Mouse (Mus musculus) liver, embryonic 12.5 days (tissue): ENCODE measurements around the gene Surf1. TPM values are rescaled to one million over a fixed set of nuclear protein-coding genes. Genes with fewer than 3 reads are reported as not detected.

Experiments used
- ATAC-seq: fragments of 200-750 bp; cut with Nextera tagmentation; 2 replicates; pipeline ENCODE4 v1.8.0; 2017; ENCODE audit warnings: moderate number of reproducible peaks, mild to moderate bottlenecking, moderate library complexity
- H3K27ac ChIP-seq: fragments of 300-500 bp; sonication (generic); 2 replicates; pipeline ENCODE4 v1.5.1; 2016; ENCODE audit warnings: mild to moderate bottlenecking
- H3K27me3 ChIP-seq: fragments of 300-500 bp; sonication (generic); replicated peaks from 2 replicates; pipeline ENCODE4 v1.6.1; 2016; ENCODE audit warnings: mild to moderate bottlenecking, moderate library complexity
- H3K36me3 ChIP-seq: fragments of 300-500 bp; sonication (generic); 2 replicates; pipeline ENCODE4 v1.6.1; 2016; ENCODE audit warnings: mild to moderate bottlenecking, moderate library complexity
- H3K4me1 ChIP-seq: fragments of 300-500 bp; sonication (generic); 2 replicates; pipeline ENCODE4 v1.6.1; 2016
- H3K4me2 ChIP-seq: fragments of 300-500 bp; sonication (generic); 2 replicates; pipeline ENCODE4 v1.6.1; 2016; ENCODE audit warnings: mild to moderate bottlenecking, moderate library complexity
- H3K4me3 ChIP-seq: fragments of 300-500 bp; sonication (generic); 2 replicates; pipeline ENCODE4 v1.5.1; 2016; ENCODE audit warnings: mild to moderate bottlenecking, moderate library complexity
- H3K9ac ChIP-seq: fragments of 300-500 bp; sonication (generic); 2 replicates; pipeline ENCODE4 v1.6.1; 2016; ENCODE audit warnings: mild to moderate bottlenecking, moderate library complexity
- H3K9me3 ChIP-seq: fragments of 300-500 bp; sonication (generic); replicated peaks from 2 replicates; pipeline ENCODE4 v1.6.1; 2016; ENCODE audit warnings: mild to moderate bottlenecking, moderate library complexity
- WGBS: fragments of 180-500 bp; shearing (Covaris S2); methylation state at CpG from one replicate; pipeline ENCODE4 v1.1.7; 2016; ENCODE audit not compliant: insufficient replicate concordance; 5-methylcytosine and 5-hydroxymethylcytosine counted together
- polyA plus RNA-seq: library from polyadenylated mRNA; unstranded; fragments of >200 nt; fragmentation: Nextera tagmentation; extraction: Ambion mirVana; gene quantifications from 2 replicates; pipeline ENCODE4 v1.2.1, GENCODE M21; 2016

The Surf1 gene
- polyA plus RNA-seq, 1 experiment from 2014 or later: 42.5 TPM

DNA sequence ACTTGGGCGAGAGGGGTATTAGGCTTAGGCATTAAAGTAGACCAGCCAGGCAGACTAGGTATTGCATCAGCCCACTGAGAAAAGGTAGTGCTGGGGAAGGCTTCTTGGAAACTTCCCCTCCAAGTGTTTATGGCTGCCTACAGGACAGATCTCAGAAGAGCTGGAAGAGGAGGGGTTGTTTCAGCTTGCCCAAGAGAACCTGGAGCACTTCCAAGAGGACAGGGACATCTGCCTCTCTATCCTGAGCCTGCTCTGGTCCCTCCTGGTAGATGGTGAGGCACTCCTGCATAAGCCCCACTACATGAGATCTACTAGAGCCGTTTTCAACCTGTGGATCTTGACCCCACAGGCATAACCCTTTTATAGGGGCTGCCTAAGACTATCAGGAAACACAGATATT is 34.1 kb upstream of the Surf1 start:
- H3K9ac ChIP-seq: no peak overlapping the region
- no peak overlapping the region for H3K4me2 ChIP-seq
- no peak overlapping the region for H3K27ac ChIP-seq
- no peaks in the 10 kb centered on the region for H3K4me1 ChIP-seq
- H3K4me3 ChIP-seq: no peak overlapping the region
- 0 out of 2 replicates have a peak, but pooled peaks cover 2% of the 10 kb centered on the region for H3K27me3 ChIP-seq
- no peaks in the 10 kb centered on the region for H3K9me3 ChIP-seq
- WGBS: 75% methylated on average over 2 of the region's 2 CpGs
- ATAC-seq: no peak
- H3K36me3 ChIP-seq: peaks cover 76% of the 10 kb centered on the region

DNA sequence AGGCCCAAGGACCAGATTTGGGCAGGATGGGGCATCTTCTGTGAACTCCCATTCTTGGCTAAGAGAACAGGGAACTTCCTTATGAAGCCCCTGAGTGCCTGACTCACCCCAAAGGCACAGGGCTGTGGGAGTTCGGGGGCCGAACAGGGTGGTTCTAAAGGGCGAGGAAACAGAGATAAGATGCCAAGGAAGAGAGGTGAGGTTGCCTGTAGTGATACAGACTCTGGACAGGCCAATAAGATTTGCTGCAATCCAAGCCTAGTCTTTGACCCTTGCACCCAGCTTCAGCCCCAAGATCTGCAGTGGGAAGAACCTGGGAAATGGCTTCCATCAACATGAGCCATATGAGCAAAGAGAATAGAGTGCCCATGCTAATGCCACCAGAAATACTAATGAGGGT is 26.9 kb upstream of the Surf1 start:
- no peak overlapping the region for H3K4me2 ChIP-seq
- no peak for ATAC-seq
- H3K36me3 ChIP-seq: peaks cover 5% of the 10 kb centered on the region
- H3K27me3 ChIP-seq: 0 out of 2 replicates have a peak, but pooled peaks cover 3% of the 10 kb centered on the region
- H3K4me3 ChIP-seq: no peak overlapping the region
- WGBS: 56% methylated on average over 3 of the region's 3 CpGs
- H3K9me3 ChIP-seq: no peaks in the 10 kb centered on the region
- H3K27ac ChIP-seq: no peak overlapping the region
- H3K9ac ChIP-seq: no peak overlapping the region
- H3K4me1 ChIP-seq: peaks cover 6% of the 10 kb centered on the region; the same call in 1 of the 2 replicates

DNA sequence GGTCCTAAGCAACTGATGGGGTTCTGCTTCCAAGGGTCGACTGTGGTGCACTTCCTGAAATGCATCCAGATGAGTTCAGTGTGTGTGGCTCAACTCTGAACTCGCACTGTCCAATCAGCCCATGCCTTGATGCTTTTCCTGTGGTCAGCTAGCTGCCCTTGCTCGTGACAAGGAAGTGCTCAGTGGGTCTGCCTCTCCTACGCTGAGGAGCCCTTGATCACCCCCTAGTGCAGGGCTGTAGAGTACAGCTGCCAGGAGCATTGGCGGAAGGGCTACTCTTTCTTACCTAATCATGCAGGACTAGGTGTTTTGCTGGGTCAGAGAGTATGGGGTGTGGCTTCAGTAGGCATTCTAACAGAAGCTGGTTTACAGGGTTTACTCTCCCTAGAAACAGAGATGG is 25.2 kb upstream of the Surf1 start:
- no peak overlapping the region for H3K9ac ChIP-seq
- 18% methylated on average over 5 of the region's 5 CpGs for WGBS
- no peak overlapping the region for H3K27ac ChIP-seq
- no peaks in the 10 kb centered on the region for H3K9me3 ChIP-seq
- no peak overlapping the region for H3K4me3 ChIP-seq
- ATAC-seq: peak; percentile 46; the same call in 1 of the 2 replicates
- H3K4me1 ChIP-seq: peaks cover 10% of the 10 kb centered on the region
- H3K4me2 ChIP-seq: no peak overlapping the region
- 0 out of 2 replicates have a peak, but pooled peaks cover 3% of the 10 kb centered on the region for H3K27me3 ChIP-seq
- H3K36me3 ChIP-seq: no peaks in the 10 kb centered on the region

DNA sequence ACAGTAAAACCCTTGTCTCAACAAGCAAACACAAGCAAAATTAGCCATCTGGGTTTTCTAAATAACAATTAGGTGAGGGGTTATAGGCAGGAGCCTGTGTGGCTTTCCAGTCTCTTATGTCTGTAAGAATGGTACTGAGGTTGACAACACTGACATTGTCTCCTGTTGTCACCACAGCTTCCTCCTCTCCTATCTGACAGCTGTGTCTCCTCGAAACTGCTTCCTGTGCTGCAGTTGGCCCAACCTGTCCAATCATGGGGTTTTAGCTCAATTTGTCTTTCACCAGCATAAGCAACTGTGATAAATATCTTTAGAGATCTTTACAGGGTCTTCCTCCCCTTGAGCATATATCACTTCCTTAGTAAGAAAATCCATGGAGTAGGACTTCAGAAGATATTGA is 20.1 kb upstream of the Surf1 start:
- H3K36me3 ChIP-seq: peaks cover 5% of the 10 kb centered on the region

DNA sequence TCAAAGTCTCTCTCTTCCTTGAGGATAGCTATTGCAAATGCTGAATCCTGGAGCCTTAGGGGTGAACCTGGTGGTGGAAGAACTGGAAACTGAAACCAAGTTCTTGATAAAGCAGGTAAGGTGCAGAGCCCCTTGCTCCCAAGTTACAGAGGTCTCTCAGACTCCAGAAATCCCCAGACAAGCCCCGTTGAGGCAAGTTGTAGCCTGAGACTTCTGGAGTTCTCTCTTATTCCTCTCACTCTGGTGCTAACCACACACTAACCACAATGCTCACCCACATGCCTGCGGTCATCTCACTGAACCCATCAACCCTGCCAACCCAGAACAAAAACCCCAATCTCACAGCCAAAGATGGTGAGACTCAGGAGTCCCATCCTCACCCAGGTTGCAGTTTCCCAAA is 19.0 kb upstream of the Surf1 start:
- H3K27me3 ChIP-seq: no peaks in the 10 kb centered on the region
- H3K4me2 ChIP-seq: no peak overlapping the region
- no peak for ATAC-seq
- no peak overlapping the region; the same call in 1 of the 2 replicates for H3K27ac ChIP-seq
- peaks cover 17% of the 10 kb centered on the region for H3K36me3 ChIP-seq
- H3K4me3 ChIP-seq: no peak overlapping the region
- no peaks in the 10 kb centered on the region for H3K9me3 ChIP-seq
- WGBS: 18% methylated on average over 2 of the region's 2 CpGs
- H3K4me1 ChIP-seq: peaks cover 46% of the 10 kb centered on the region
- H3K9ac ChIP-seq: no peak overlapping the region

More for the DNA sequence above, 20.1 kb upstream of the Surf1 start:
- no peak for ATAC-seq
- H3K9me3 ChIP-seq: no peaks in the 10 kb centered on the region
- 21% methylated on average over 1 of the region's 1 CpGs for WGBS
- no peak overlapping the region for H3K9ac ChIP-seq
- H3K4me3 ChIP-seq: no peak overlapping the region
- no peaks in the 10 kb centered on the region for H3K27me3 ChIP-seq
- H3K4me2 ChIP-seq: no peak overlapping the region
- H3K4me1 ChIP-seq: peaks cover 38% of the 10 kb centered on the region
- H3K27ac ChIP-seq: no peak overlapping the region

DNA sequence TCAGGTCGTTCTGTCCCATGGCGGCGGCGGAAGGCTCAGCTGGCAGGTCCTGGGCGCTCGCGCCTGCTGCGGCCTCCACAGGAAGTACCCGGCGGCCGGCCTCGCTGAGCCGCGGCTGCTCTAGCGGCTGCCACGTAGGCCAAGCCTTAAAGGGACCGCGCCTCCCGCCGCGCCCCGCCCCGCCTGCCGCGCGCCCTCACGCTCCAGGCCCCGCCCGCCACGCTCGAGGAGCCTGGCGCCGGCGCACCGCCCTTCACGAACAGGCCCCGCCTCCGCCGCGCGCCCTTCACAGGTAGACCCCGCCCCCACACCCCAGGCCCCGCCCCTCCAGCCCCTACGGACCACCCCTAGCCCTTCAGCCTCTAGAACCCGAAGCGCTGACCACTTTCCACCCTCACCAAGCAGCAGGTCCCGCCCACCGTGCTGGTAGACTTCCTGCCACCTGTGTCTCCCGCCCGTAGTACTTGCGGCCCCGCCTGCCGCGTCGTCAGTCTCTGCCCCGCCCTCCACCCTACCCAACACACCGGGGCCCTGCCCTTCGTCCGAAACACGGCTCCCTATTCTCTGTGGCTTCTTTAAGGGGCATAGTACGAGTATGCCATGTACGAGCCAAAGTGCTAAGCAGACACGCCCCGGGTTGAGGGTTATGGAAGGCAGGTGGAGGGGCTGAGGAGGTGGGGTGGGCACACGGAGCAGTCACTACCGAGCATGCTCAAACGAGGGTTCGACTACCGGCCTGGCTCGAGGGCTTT is 17.1 kb upstream of the Surf1 start, which contains the start of the genes Surf4 and Stkld1:
Surf4 (minus strand) TSS at position 625 of the 752 bp plus-strand sequence.
Stkld1 (plus strand) TSS at position 744 of the 752 bp plus-strand sequence.
- no peaks in the 10 kb centered on the region for H3K9me3 ChIP-seq
- H3K36me3 ChIP-seq: peaks cover 33% of the 10 kb centered on the region
- no peaks in the 10 kb centered on the region for H3K27me3 ChIP-seq
- WGBS: under 1% methylated on average over 53 of the region's 70 CpGs
- peak within 1 kb of the TSS; percentile 98 for H3K9ac ChIP-seq
- peak within 1 kb of the TSS; percentile 95 for H3K4me3 ChIP-seq
- peak; percentile 94 for ATAC-seq
- peaks cover 63% of the 10 kb centered on the region for H3K4me1 ChIP-seq
- peak within 1 kb of the TSS; percentile 92 for H3K4me2 ChIP-seq
- H3K27ac ChIP-seq: peak within 1 kb of the TSS; percentile 88

DNA sequence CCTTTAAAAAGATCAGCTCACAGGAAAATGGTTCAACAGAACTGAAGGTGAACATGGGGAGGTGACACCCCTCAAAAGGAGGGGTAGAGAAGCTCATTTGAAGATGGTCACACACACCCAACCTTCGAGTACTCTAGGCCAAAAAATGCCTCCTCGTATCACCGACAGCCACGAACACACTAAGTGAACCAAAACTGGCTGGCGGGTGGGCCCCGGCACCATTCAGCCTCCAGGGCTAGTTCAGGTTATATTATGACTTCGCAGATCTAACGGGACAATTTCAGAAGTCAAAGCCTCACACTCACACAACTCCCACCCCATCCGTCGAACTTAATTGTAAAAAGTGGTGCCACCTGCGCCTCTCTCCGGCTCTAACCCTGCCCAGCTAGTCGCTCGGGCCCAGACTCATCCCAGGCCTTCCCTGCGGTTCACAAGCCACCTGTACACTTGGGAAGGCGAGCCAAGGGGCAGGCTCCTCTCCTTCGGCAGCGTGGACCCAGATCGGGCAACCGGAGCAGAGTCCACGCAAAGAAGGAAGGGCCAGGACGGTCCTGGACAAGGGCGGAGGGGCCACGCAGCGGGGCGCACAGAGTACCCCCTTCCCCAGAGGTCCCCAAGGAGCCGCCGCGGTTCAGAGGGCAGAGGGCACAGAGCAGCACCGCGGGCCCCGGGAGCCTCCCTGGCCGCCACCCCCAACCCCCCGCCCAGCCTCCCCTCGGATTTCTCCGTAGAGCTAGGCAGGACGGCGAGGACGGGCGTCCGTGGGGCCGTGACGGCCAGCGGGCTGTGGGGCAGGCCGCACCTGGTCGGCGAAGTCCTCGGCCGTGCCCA is 16.4 kb upstream of the Surf1 start:
- peak; percentile 24 for ATAC-seq
- Histone ChIP-seq H3K36me3 (peaks cover 41% of the 10 kb centered on the region), H3K4me2 (peak overlapping the region; percentile 92), H3K9me3 (no peaks in the 10 kb centered on the region), H3K9ac (peak overlapping the region; percentile 98), H3K27me3 (no peaks in the 10 kb centered on the region), H3K4me3 (peak overlapping the region; percentile 95), H3K27ac (peak overlapping the region; percentile 88), H3K4me1 (peaks cover 71% of the 10 kb centered on the region)
- 4% methylated on average over 49 of the region's 49 CpGs for WGBS

DNA sequence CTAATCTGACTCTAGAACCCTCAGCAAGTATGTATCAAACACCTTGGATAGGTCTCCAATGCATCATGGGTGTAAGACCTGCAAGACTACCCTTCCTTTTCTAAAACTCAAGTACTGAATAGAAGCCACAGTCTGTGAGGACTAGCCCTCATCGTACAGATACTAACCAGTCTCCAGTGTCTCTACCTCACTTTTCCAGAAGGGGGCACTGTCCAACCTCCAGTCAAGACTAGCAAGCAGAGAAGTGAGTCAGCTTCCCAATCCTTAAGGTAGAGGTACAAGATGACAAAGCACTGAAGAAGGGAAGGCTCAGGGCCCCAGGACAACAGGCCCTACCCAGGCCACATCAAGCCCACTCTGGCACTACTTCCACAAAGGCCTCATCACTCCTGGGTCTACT is 14.1 kb upstream of the Surf1 start:
- ATAC-seq: no peak
- Histone ChIP-seq H3K4me2 (peak overlapping the region; percentile 24), H3K9me3 (no peaks in the 10 kb centered on the region), H3K4me1 (peaks cover 59% of the 10 kb centered on the region), H3K4me3 (no peak overlapping the region), H3K27me3 (no peaks in the 10 kb centered on the region), H3K27ac (0 out of 2 replicates have a peak overlapping the region, but pooled peaks have one; percentile 55), H3K9ac (peak overlapping the region; percentile 98; the same call in 1 of the 2 replicates), H3K36me3 (peaks cover 64% of the 10 kb centered on the region)
- 35% methylated on average over 1 of the region's 1 CpGs for WGBS

DNA sequence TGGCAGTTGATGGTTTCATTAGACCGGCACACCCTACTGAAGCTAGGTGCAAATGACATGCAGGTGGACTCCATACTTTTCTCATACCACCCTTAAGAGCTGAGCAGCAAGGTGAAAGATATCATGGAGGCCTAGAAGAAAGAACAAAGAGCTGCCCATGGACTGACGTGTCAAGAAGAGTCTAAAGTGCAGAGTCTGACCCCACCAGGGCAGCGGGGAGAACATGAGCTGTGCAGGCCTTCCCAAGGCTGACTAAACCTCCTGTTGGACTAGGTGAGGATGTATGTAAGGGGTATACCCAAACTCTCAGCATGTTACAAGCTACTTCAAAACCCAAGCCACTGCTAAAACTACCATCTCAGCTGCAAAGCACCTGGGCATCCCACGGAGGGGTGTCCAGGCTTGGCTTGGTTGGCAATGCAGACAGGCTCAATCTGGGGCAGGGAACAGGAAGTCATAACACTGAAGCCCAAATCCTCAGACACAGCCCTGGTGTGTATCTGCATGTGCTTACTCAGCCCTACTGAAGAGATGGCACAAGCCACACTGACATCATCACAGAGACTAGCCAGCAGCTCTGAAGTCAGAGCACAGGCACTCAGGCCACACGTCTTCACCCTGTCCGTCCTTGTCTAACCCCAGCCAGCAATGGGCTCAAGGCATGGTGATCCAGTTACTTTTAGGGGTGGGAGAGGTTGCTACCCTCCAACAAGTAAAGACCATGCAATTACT is 11.6 kb upstream of the Surf1 start:
- Histone ChIP-seq H3K27me3 (no peaks in the 10 kb centered on the region), H3K27ac (no peak overlapping the region), H3K4me3 (no peak overlapping the region), H3K9me3 (no peaks in the 10 kb centered on the region), H3K9ac (no peak overlapping the region), H3K4me2 (no peak overlapping the region), H3K36me3 (peaks cover 89% of the 10 kb centered on the region), H3K4me1 (peaks cover 48% of the 10 kb centered on the region)
- WGBS: 85% methylated on average over 6 of the region's 6 CpGs
- ATAC-seq: no peak

DNA sequence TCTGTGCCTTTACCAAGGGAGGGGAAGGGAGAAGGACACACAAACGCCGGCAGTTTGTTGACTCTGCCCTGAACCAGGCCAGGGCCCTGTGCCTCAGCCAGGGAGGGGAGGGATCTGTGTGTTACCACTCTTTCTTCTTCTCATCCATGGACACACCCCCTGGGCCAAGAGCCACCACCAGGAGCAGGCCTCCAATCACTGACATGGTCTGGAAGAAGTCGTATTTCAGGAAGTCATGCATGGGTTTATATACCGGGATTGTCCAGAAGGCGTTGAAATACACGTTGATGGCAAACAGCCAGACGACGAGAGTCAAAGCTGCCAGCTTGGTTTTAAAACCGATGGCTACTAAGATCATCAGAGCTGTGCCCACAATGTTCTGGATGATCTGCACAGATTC is 5.5 kb upstream of the Surf1 start:
- Histone ChIP-seq H3K9ac (no peak overlapping the region), H3K9me3 (no peaks in the 10 kb centered on the region), H3K27ac (no peak overlapping the region), H3K36me3 (peaks cover 97% of the 10 kb centered on the region), H3K4me1 (peaks cover 20% of the 10 kb centered on the region), H3K4me3 (no peak overlapping the region), H3K4me2 (no peak overlapping the region), H3K27me3 (no peaks in the 10 kb centered on the region)
- WGBS: 68% methylated on average over 9 of the region's 9 CpGs
- no peak for ATAC-seq

DNA sequence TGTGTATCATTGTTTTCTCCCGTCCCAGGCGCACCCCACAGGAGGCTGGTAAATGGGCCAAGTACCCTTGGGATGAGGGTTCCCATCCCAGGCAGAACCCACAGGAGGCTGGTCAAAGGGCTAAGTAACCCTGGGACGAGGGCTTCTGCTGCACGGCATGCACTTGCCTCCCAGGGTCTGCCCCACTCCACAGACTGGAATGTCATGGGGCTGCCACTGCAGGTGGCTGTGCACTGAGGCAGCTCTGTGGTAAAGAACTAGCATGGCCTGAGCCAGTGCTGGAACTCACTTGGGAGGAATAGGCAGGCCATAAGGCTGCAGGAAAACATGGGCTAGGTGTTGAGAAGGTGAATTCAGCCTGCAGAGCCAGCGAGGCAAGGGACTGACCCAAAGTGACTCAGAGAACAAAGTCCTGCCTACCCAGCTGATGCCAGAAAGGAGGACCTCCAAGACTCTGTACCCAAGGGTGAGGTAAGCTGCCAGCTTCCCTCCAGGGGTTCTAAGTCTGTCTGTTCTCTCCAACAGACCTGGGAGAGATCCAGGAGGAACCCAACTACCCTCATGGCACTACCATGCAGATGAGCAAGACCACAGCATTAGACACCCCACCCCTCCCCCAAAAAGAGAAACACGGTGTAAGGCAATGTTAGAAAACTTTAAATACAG is 4.0 kb upstream of the Surf1 start:
- no peaks in the 10 kb centered on the region for H3K9me3 ChIP-seq
- no peak overlapping the region for H3K4me3 ChIP-seq
- H3K9ac ChIP-seq: no peak overlapping the region
- H3K27ac ChIP-seq: no peak overlapping the region
- H3K36me3 ChIP-seq: peaks cover 82% of the 10 kb centered on the region
- peaks cover 29% of the 10 kb centered on the region for H3K4me1 ChIP-seq
- WGBS: 77% methylated on average over 6 of the region's 6 CpGs
- ATAC-seq: no peak
- no peaks in the 10 kb centered on the region for H3K27me3 ChIP-seq
- no peak overlapping the region for H3K4me2 ChIP-seq
